Mouse (Mus musculus): Measurements from ENCODE around the gene Smim24. TPM values are rescaled to one million over a fixed set of nuclear protein-coding genes. Genes with fewer than 3 reads are reported as not detected.

Gene Smim24
- polyA plus RNA-seq, 1 experiment from 2014 or later, result 1.5 TPM

DNA sequence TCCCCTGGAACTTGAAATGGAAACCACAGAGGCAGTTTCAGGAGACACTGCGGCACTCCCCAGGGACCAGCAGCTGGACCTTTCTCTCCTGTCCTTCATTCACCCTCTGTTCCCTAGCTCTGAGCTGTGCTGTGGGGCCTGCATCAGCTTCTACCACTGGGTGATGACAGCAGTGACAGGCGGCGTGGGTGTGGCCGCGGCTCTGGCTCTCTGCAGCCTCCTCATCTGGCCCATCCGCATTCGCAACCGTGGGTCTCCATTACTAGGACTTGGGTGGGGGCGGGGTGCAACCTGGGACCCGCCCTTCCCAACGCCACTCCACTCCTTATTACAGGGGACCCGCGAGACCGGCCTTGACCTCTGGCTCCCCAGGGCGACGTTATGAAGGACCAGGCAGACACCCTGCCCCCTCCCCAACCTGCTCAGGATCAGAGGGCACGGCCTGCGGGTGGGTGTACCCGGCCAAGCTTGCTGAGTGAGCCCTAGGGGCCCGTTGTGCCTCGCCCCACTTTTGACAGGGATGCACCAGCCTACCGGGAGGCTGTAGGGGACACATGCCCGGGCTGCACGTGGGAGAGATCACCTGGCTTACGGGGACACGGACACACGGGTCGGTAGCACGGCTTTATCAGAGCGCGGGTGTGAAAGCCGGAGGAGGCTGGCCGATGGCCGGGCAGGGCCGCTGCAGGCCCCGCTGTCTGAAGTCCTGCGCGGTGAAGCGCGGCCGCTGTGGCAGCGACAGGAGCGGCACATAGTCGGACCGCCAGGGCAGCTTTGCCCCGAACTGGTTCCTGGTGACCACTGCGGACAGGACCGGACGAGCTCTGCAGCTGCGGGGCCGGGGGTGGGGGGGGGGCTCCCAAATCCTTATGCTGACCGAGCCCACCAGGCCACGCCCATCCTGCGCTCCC lies 29.2 kb upstream of the Smim24 start:
- H3K9ac ChIP-seq (ENCODE audit: low read length), result peak overlapping the region; percentile 52
- no peaks in the 10 kb centered on the region for H3K9me3 ChIP-seq (replicated peaks; ENCODE audit: control insufficient read depth, low read length)
- peaks cover 16% of the 10 kb centered on the region for H3K4me1 ChIP-seq (ENCODE audit: control insufficient read depth, insufficient read depth, low read length)
- DNase-seq (ENCODE audit: low spot score) (no peak), ATAC-seq (no peak)
- peak overlapping the region; percentile 18; the same call in 1 of the 2 replicates for H3K4me3 ChIP-seq (ENCODE audit: low read depth, low read length)
- no peak overlapping the region for H3K27ac ChIP-seq (ENCODE audit: low read depth, low read length)
- WGBS, result 12% methylated on average over 53 of the region's 54 CpGs
- peaks cover 31% of the 10 kb centered on the region for H3K36me3 ChIP-seq (ENCODE audit: control insufficient read depth, insufficient read depth, low read length)
- peak overlapping the region; percentile 47 for H3K4me2 ChIP-seq (ENCODE audit: low read length)
- H3K27me3 ChIP-seq (replicated peaks; ENCODE audit: control insufficient read depth, insufficient read depth, low read length), result peaks cover 27% of the 10 kb centered on the region

DNA sequence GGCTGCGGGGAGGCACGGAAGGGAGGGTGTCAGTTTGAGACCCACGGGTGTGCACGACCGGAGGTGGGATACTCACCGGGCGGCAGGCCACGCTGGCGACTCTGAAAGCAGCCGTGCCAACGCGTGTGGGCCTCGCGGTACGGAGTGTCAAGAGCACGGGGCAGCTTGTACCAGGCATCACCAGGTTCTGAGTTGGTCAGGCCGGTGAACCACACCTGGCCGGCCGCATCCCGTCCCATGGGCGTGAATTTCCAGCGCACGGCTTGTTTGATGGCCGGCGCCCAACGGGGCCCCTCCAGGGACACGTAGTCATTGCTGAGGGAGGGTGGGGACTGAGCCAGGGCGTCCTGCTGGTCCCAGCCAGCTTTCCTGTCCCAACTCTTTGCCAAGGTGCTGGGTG lies 28.2 kb upstream of the Smim24 start:
- peaks cover 16% of the 10 kb centered on the region for H3K4me1 ChIP-seq (ENCODE audit: control insufficient read depth, insufficient read depth, low read length)
- H3K36me3 ChIP-seq (ENCODE audit: control insufficient read depth, insufficient read depth, low read length), result peaks cover 41% of the 10 kb centered on the region

DNA sequence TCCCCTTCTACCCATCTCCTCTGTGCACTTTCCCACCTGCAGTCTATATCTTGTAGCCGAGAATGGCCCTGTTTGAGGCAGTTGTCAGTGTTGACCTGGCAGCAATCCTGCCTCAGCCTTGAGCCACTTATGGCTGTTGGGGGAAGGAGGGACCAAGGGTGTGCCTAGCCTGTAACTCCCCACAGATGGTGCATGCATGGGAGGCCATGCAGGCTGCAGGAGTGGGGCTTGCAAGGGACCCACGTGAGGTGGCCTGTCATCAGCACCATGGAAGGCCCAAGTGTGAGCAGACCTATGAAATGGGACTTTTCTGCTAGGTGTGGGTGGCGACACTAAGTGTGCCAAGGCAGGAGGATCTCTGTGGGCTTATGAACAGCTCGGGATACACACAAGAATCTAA lies 27.8 kb upstream of the Smim24 start:
- peaks cover 16% of the 10 kb centered on the region for H3K4me1 ChIP-seq (ENCODE audit: control insufficient read depth, insufficient read depth, low read length)
- no peak overlapping the region for H3K4me3 ChIP-seq (ENCODE audit: low read depth, low read length)
- ATAC-seq, result peak; percentile 14; the same call in 1 of the 2 replicates

More for the DNA sequence above, 28.2 kb upstream of the Smim24 start:
- peak overlapping the region; percentile 18 for H3K4me3 ChIP-seq (ENCODE audit: low read depth, low read length)
- peak overlapping the region; percentile 52; the same call in 1 of the 2 replicates for H3K9ac ChIP-seq (ENCODE audit: low read length)
- 9% methylated on average over 28 of the region's 28 CpGs for WGBS
- H3K27ac ChIP-seq (ENCODE audit: low read depth, low read length), result no peak overlapping the region
- no peak for DNase-seq (ENCODE audit: low spot score)
- peak overlapping the region; percentile 47 for H3K4me2 ChIP-seq (ENCODE audit: low read length)
- peaks cover 27% of the 10 kb centered on the region for H3K27me3 ChIP-seq (replicated peaks; ENCODE audit: control insufficient read depth, insufficient read depth, low read length)
- ATAC-seq, result peak; percentile 9; the same call in 1 of the 2 replicates
- H3K9me3 ChIP-seq (replicated peaks; ENCODE audit: control insufficient read depth, low read length), result no peaks in the 10 kb centered on the region

DNA sequence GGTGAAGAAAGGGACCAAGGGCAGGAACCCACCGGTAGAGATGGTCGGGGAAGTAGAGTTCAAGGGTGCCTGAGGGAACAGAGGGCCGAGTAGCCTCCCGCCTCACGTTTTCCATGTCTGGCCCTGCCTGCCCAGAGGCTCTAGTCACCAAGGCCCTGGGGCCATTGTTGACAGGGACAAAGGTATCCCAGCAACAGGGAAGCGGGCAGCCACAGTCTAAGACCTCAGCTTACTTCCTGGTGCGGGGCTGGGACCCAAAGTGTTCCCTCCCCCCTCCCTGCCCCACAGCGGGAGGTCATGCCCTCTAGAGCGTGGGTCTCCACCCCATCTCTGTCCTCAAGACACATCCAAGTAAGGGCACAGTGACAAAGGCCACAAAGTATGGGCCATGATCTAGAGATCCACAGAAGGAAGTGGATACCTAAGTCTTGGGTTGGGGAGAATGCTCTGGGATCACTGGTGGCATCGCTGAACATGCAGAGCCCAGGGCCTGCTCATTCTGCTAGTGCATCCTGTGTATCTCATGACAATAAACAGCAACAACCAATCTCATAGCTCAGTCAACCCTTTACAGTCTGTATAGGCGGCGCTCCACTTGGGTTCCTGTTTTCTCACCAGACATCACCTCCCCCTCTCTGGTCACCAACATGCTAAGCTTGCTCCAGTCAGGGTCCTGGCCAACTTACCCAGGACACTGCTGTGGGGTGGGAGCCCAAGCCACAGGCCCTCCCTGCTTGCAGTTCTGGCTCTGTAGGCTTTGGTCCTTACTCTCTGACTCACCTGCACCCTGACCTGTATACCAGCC lies 27.0 kb upstream of the Smim24 start, which contains the start of gene 4930404N11Rik:
TSS of gene 4930404N11Rik (minus strand) at position 145 of the 805 bp plus-strand sequence.
- Histone ChIP-seq H3K27me3 (replicated peaks; ENCODE audit: control insufficient read depth, insufficient read depth, low read length) (peaks cover 27% of the 10 kb centered on the region), H3K9me3 (replicated peaks; ENCODE audit: control insufficient read depth, low read length) (no peaks in the 10 kb centered on the region), H3K9ac (ENCODE audit: low read length) (no peak within 1 kb of the TSS), H3K4me2 (ENCODE audit: low read length) (peak within 1 kb of the TSS; percentile 47), H3K36me3 (ENCODE audit: control insufficient read depth, insufficient read depth, low read length) (peaks cover 53% of the 10 kb centered on the region), H3K27ac (ENCODE audit: low read depth, low read length) (no peak within 1 kb of the TSS), H3K4me1 (ENCODE audit: control insufficient read depth, insufficient read depth, low read length) (peaks cover 16% of the 10 kb centered on the region), H3K4me3 (ENCODE audit: low read depth, low read length) (peak within 1 kb of the TSS; percentile 18)
- WGBS, result 13% methylated on average over 12 of the region's 12 CpGs
- peak; percentile 11; the same call in 1 of the 2 replicates for ATAC-seq
- no peak for DNase-seq (ENCODE audit: low spot score)

More for the DNA sequence above, 27.8 kb upstream of the Smim24 start:
- WGBS, result 24% methylated on average over 4 of the region's 4 CpGs
- Histone ChIP-seq H3K36me3 (ENCODE audit: control insufficient read depth, insufficient read depth, low read length) (peaks cover 45% of the 10 kb centered on the region), H3K4me2 (ENCODE audit: low read length) (no peak overlapping the region; the same call in 1 of the 2 replicates), H3K9me3 (replicated peaks; ENCODE audit: control insufficient read depth, low read length) (no peaks in the 10 kb centered on the region), H3K9ac (ENCODE audit: low read length) (no peak overlapping the region), H3K27ac (ENCODE audit: low read depth, low read length) (no peak overlapping the region), H3K27me3 (replicated peaks; ENCODE audit: control insufficient read depth, insufficient read depth, low read length) (peaks cover 27% of the 10 kb centered on the region)
- DNase-seq (ENCODE audit: low spot score), result no peak

DNA sequence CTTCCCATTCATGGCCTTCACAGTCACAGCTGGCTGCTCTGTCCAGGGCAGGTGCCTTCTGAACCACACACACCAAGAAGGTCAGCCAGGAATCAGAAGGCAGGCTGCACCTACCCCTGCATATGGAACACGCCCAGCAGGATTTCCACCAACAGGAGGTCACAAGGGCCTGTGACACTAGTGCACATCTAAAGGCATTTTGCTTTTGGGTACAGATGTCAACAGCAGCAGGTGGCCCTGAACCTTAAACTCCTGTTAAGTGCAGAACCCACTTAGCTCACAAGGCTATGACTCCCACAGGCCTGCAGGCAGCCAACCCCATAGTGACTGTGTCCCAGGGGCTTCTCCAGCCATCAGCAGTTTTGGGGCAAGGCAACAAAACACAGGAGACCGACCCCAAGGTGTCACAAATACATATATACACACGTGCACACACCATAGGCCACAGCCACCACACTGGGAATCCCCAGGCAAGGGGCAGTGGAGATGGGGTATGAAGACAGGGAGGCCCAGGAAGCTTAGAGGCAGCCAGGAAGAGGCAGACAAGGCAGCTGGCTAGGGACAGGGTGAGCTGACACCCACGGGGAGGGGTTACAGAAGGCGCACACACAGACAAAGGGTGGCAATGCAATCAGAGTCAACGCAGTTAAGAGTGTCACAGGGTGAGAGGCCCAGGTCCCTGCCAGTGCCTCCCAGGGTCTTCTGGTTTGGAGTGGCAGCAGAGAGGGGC lies 26.2 kb upstream of the Smim24 start:
- no peak for ATAC-seq
- Histone ChIP-seq H3K4me1 (ENCODE audit: control insufficient read depth, insufficient read depth, low read length) (peaks cover 16% of the 10 kb centered on the region), H3K4me3 (ENCODE audit: low read depth, low read length) (no peak overlapping the region), H3K9me3 (replicated peaks; ENCODE audit: control insufficient read depth, low read length) (no peaks in the 10 kb centered on the region), H3K4me2 (ENCODE audit: low read length) (no peak overlapping the region), H3K9ac (ENCODE audit: low read length) (no peak overlapping the region), H3K36me3 (ENCODE audit: control insufficient read depth, insufficient read depth, low read length) (peaks cover 61% of the 10 kb centered on the region), H3K27me3 (replicated peaks; ENCODE audit: control insufficient read depth, insufficient read depth, low read length) (peaks cover 27% of the 10 kb centered on the region), H3K27ac (ENCODE audit: low read depth, low read length) (no peak overlapping the region)
- 82% methylated on average over 6 of the region's 6 CpGs for WGBS
- no peak for DNase-seq (ENCODE audit: low spot score)

DNA sequence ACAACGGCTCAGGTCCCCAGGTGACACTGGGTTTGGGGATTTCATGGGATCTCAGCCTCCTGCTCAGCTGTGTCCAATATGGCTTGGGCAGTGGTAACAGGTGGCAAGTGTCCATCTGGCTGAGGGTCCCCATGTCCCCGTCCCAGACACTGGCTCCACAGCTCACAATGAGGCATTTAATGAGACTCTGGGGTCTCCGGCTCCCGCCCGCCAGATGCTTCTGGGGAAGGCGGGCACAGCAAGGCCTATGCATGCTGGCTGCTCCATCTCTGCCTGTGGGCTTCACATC lies 25.7 kb upstream of the Smim24 start:
- Histone ChIP-seq H3K9me3 (replicated peaks; ENCODE audit: control insufficient read depth, low read length) (no peaks in the 10 kb centered on the region), H3K27ac (ENCODE audit: low read depth, low read length) (no peak overlapping the region), H3K4me2 (ENCODE audit: low read length) (no peak overlapping the region), H3K4me3 (ENCODE audit: low read depth, low read length) (no peak overlapping the region), H3K27me3 (replicated peaks; ENCODE audit: control insufficient read depth, insufficient read depth, low read length) (peaks cover 27% of the 10 kb centered on the region), H3K36me3 (ENCODE audit: control insufficient read depth, insufficient read depth, low read length) (peaks cover 62% of the 10 kb centered on the region), H3K4me1 (ENCODE audit: control insufficient read depth, insufficient read depth, low read length) (peaks cover 16% of the 10 kb centered on the region), H3K9ac (ENCODE audit: low read length) (no peak overlapping the region)
- DNase-seq (ENCODE audit: low spot score), result no peak
- WGBS, result 80% methylated on average over 6 of the region's 6 CpGs
- no peak for ATAC-seq

DNA sequence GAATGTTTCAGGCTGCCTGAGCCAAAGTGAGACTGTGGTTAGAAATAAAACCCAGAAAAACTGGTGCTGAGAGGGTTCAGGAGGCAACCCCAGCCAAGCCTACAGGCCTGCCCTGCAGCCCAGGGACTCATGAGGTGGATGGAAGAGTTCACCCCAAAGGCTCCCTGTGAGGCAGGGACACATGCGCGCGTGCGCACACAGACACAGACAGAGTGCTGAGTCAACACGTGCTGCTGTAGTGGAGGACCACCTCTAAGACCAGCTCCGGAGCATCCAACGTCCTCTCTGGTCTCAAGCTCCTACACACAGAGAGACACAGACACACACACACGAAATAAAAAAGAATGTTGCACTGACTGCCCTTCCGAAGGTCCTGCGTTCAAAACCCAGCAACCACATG lies 17.5 kb upstream of the Smim24 start:
- DNase-seq (ENCODE audit: low spot score), result no peak
- Histone ChIP-seq H3K9ac (ENCODE audit: low read length) (no peak overlapping the region), H3K4me2 (ENCODE audit: low read length) (no peak overlapping the region), H3K4me3 (ENCODE audit: low read depth, low read length) (no peak overlapping the region), H3K9me3 (replicated peaks; ENCODE audit: control insufficient read depth, low read length) (no peaks in the 10 kb centered on the region), H3K4me1 (ENCODE audit: control insufficient read depth, insufficient read depth, low read length) (peaks cover 18% of the 10 kb centered on the region), H3K36me3 (ENCODE audit: control insufficient read depth, insufficient read depth, low read length) (peaks cover 47% of the 10 kb centered on the region), H3K27me3 (replicated peaks; ENCODE audit: control insufficient read depth, insufficient read depth, low read length) (no peaks in the 10 kb centered on the region), H3K27ac (ENCODE audit: low read depth, low read length) (no peak overlapping the region)
- no peak for ATAC-seq
- 96% methylated on average over 10 of the region's 10 CpGs for WGBS

DNA sequence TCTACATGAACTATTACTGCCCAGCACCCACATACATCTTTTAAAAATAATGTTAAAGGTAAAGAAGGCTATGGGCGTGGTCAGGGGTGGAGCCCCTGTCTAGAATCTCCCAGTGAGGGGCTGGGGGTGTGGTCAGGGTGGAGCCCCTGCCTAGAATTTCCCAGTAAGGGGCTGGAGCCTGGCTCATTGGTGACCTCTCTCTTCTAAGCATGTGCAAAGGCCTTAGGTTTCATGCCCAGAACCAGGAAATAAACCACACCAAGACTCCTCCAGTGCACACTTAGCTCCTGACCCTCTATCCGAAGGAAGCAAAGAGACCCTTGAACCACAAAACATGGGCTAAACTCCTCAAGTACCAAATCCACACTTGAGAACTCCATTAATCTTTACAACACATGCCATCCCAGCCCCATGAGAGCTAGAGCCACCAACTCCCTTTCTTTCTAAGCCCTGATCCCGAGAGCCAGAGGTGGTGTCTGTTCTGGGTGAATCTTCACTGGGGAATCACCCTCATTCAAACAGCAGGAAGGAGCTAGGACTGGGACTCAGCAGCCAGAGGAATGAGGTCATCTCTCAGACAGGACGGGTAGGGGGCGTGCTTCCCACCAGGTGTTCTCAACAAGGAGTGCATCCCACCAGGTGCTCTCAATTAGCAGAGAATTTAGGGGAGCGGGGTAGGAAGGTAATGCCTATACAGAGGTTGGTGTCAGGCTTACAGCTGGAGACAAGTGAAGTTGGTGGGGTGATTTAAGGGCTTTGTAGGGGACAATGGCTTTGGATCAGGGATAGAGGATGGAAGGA lies 16.1 kb upstream of the Smim24 start:
- Histone ChIP-seq H3K27ac (ENCODE audit: low read depth, low read length) (no peak overlapping the region), H3K36me3 (ENCODE audit: control insufficient read depth, insufficient read depth, low read length) (peaks cover 33% of the 10 kb centered on the region), H3K27me3 (replicated peaks; ENCODE audit: control insufficient read depth, insufficient read depth, low read length) (no peaks in the 10 kb centered on the region), H3K4me2 (ENCODE audit: low read length) (peak overlapping the region; percentile 91), H3K4me1 (ENCODE audit: control insufficient read depth, insufficient read depth, low read length) (peaks cover 18% of the 10 kb centered on the region), H3K9me3 (replicated peaks; ENCODE audit: control insufficient read depth, low read length) (no peaks in the 10 kb centered on the region), H3K9ac (ENCODE audit: low read length) (peak overlapping the region; percentile 94), H3K4me3 (ENCODE audit: low read depth, low read length) (peak overlapping the region; percentile 78)
- DNase-seq (ENCODE audit: low spot score) (no peak), ATAC-seq (no peak)
- 50% methylated on average over 6 of the region's 6 CpGs for WGBS

Data from forebrain, embryonic 14.5 days (tissue).